Mouse (Mus musculus): ENCODE measurements at regions not wholly inside any gene's neighbourhood (a gene's known extent, or its start where the extent isn't known, plus 50 kb on each side); places are given as distances from the start of the nearest gene placed in this dataset.

GRCm38 (mm10) chr1:143202182-143202581, 438.3 kb upstream of the B3galt2 start:
- no peak for TF ChIP-seq POLR2A (IDR thresholded peaks at IDR 0.05; ENCODE audit: control insufficient read depth, extremely low read depth, insufficient read depth, low read length, poor library complexity)
- TF ChIP-seq CTCF (IDR thresholded peaks at IDR 0.05; ENCODE audit: borderline replicate concordance, control insufficient read depth, extremely low read depth, insufficient read depth, low read length, poor library complexity): no peak
